Mouse (Mus musculus) lung, postnatal 14 days (tissue): ENCODE data around the gene Ncaph.
A peak's percentile ranks its signal among the peaks of the same experiment; 100 is the strongest.
"Not testable (repeated sequence)": the region's sequence is repeated elsewhere in the genome, so short reads cannot be mapped to it uniquely, and the experiment has no call there.

ENCODE experiments used
- DNase-seq: peaks from one replicate; pipeline ENCODE4 v3.0.0; 2021

Ncaph gene

GRCm38 (mm10) chr2:127133621-127134461, at the start of gene Ncaph:
Gene Ncaph (minus strand): TSS chr2:127133954.
- DNase-seq, result peak; percentile 97

GRCm38 (mm10) chr2:127182598-127183381, 49.0 kb upstream of the Ncaph start:
- peak; percentile 72 for DNase-seq

GRCm38 (mm10) chr2:127166261-127166660, 32.5 kb upstream of the Ncaph start:
- peak; percentile 22 for DNase-seq

- no peak for DNase-seq
Observed at GRCm38 (mm10) chr2:127165675-127166074, 31.9 kb upstream of the Ncaph start.

- no peak for DNase-seq
Observed at GRCm38 (mm10) chr2:127145699-127146098, 11.9 kb upstream of the Ncaph start.

GRCm38 (mm10) chr2:127143158-127144063, 9.7 kb upstream of the Ncaph start, which contains the start of gene Itpripl1:
Gene Itpripl1 (minus strand): TSS chr2:127143442.
- peak; percentile 82 for DNase-seq

- no peak for DNase-seq
Observed at GRCm38 (mm10) chr2:127142577-127143157, 8.9 kb upstream of the Ncaph start.

- DNase-seq, result no peak
Observed at GRCm38 (mm10) chr2:127142031-127142430, 8.3 kb upstream of the Ncaph start.

- no peak for DNase-seq
Observed at GRCm38 (mm10) chr2:127140011-127140410, 6.3 kb upstream of the Ncaph start.

- DNase-seq, result no peak
Observed at GRCm38 (mm10) chr2:127139605-127140004, 5.9 kb upstream of the Ncaph start.

- no peak for DNase-seq
Observed at GRCm38 (mm10) chr2:127139094-127139493, 5.3 kb upstream of the Ncaph start.

GRCm38 (mm10) chr2:127138449-127138848, 4.7 kb upstream of the Ncaph start:
- no peak for DNase-seq

GRCm38 (mm10) chr2:127137838-127138420, 4.2 kb upstream of the Ncaph start:
- no peak for DNase-seq

GRCm38 (mm10) chr2:127136979-127137378, 3.2 kb upstream of the Ncaph start:
- DNase-seq, result peak; percentile 72

GRCm38 (mm10) chr2:127135255-127135654, 1.5 kb upstream of the Ncaph start:
- DNase-seq, result not testable (repeated sequence)

- DNase-seq, result no peak
Observed at GRCm38 (mm10) chr2:127131353-127131752, 2.4 kb downstream of the Ncaph start.

GRCm38 (mm10) chr2:127128926-127129325, 4.8 kb downstream of the Ncaph start:
- DNase-seq, result no peak

GRCm38 (mm10) chr2:127121591-127122235, 12.0 kb downstream of the Ncaph start:
- peak; percentile 54 for DNase-seq

- no peak for DNase-seq
Observed at GRCm38 (mm10) chr2:127108986-127109385, 24.8 kb downstream of the Ncaph start.

GRCm38 (mm10) chr2:127092000-127092399, 41.8 kb downstream of the Ncaph start:
- DNase-seq, result no peak

GRCm38 (mm10) chr2:127090151-127090550, 43.6 kb downstream of the Ncaph start:
- DNase-seq, result not testable (repeated sequence)
